Mouse (Mus musculus) adrenal gland, adult 8-10 months (tissue): Measurements from ENCODE around the gene Zfp605. TPM values are rescaled to one million over a fixed set of nuclear protein-coding genes. Genes with fewer than 3 reads are reported as not detected.
"Not testable (repeated sequence)": the region's sequence is repeated elsewhere in the genome, so short reads cannot be mapped to it uniquely, and the experiment has no call there.

Experiments
- DNase-seq: peaks from one replicate; pipeline ENCODE4 v3.0.0; 2022
- total RNA-seq, 4 experiments: library from RNA; stranded (reverse); gene quantifications; 2 replicates each; pipeline ENCODE4 v1.2.4; 2022

Zfp605 gene
- total RNA-seq: 1 to 10 TPM; 5.7 to 9.0 (median 7.7) TPM

- peak; percentile 86 for DNase-seq
Observed at GRCm38 (mm10) chr5:110109991-110110441, at the start of gene Zfp605. Gene Zfp605 (plus strand): TSS chr5:110110092.

GRCm38 (mm10) chr5:110072413-110072812 is 37.5 kb upstream of the Zfp605 start, which contains the start of gene Gm17655:
Gene Gm17655 (minus strand): TSS chr5:110072513.
- DNase-seq: not testable (repeated sequence)

- no peak for DNase-seq
Observed at GRCm38 (mm10) chr5:110082961-110083360, 26.9 kb upstream of the Zfp605 start.

GRCm38 (mm10) chr5:110086161-110086866 is 23.6 kb upstream of the Zfp605 start:
- no peak for DNase-seq

- no peak for DNase-seq
Observed at GRCm38 (mm10) chr5:110091546-110091945, 18.3 kb upstream of the Zfp605 start.

- DNase-seq: peak; percentile 85
Observed at GRCm38 (mm10) chr5:110094030-110094846, 15.7 kb upstream of the Zfp605 start, which contains the start of gene Gm35315. Gene Gm35315 (minus strand): TSS chr5:110094420.

GRCm38 (mm10) chr5:110094847-110095213 is 15.1 kb upstream of the Zfp605 start:
- no peak for DNase-seq

GRCm38 (mm10) chr5:110098991-110099477 is 10.9 kb upstream of the Zfp605 start:
- DNase-seq: no peak

GRCm38 (mm10) chr5:110099656-110100580 is 10.0 kb upstream of the Zfp605 start, which contains the start of gene Plcxd1:
Gene Plcxd1 (plus strand): TSS chr5:110099969.
- peak; percentile 8 for DNase-seq

- DNase-seq: peak; percentile 15
Observed at GRCm38 (mm10) chr5:110100921-110101631, 8.8 kb upstream of the Zfp605 start.

- DNase-seq: peak; percentile 23
Observed at GRCm38 (mm10) chr5:110101716-110102347, 8.1 kb upstream of the Zfp605 start.

GRCm38 (mm10) chr5:110102429-110102828 is 7.5 kb upstream of the Zfp605 start:
- DNase-seq: no peak

- peak; percentile 6 for DNase-seq
Observed at GRCm38 (mm10) chr5:110102853-110103625, 6.9 kb upstream of the Zfp605 start.

GRCm38 (mm10) chr5:110103901-110104615 is 5.8 kb upstream of the Zfp605 start:
- DNase-seq: peak; percentile 11

GRCm38 (mm10) chr5:110104616-110105380 is 5.1 kb upstream of the Zfp605 start:
- DNase-seq: peak; percentile 21

- DNase-seq: peak; percentile 12
Observed at GRCm38 (mm10) chr5:110106140-110106871, 3.6 kb upstream of the Zfp605 start.

- peak; percentile 40 for DNase-seq
Observed at GRCm38 (mm10) chr5:110106901-110107564, 2.9 kb upstream of the Zfp605 start.
